In the genomic region with DNA sequence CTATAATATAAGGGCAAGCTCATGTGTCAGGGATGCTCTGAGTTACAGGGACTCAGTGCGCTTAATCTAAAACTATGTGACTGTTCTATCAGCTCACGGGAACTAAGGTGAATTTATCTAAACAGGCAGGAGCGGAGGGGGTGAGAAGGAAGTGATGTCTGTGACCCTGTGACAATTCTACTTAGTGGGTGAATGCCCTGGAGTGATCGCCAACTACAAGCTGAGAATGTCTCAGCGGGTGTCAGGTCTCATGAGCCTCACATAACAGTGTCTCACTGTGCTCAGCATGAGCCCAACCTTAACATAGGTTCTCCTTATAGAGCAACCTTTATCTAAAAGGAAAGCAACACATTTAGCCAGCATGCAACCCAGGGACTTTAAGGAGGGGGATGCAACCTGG, we compare ENCODE assay signal across 20 mouse cellular contexts.
"Had no signal": no experiment of that assay in that cellular context is flagged by ENCODE, and none has a peak within 500 bp of the region (broad histone marks: within the 10 kb centered on the region; RNA-seq: fewer than 3 reads in every experiment).

No protein-coding gene starts in this region.

- ATAC-seq: intestine, embryonic 16.5 days; liver, embryonic 12.5 days; midbrain, embryonic 13.5 days; midbrain, embryonic 16.5 days had no signal

- H3K27me3 ChIP-seq: limb, embryonic 13.5 days; liver, embryonic 12.5 days; liver, embryonic 15.5 days; lung, embryonic 15.5 days; megakaryocyte, embryonic 14.5 days; midbrain, embryonic 13.5 days had no signal

- DNase-seq: kidney, adult 18-20 months; kidney, postnatal 4 days; liver; lung, adult 18-20 months; lung, postnatal 10 days; lung, postnatal 36 days; thymus, adult 18-20 months; thymus, postnatal 36 days had no signal

- H3K9ac ChIP-seq: limb, embryonic 13.5 days; liver, embryonic 12.5 days; liver, embryonic 15.5 days; lung, embryonic 15.5 days; midbrain, embryonic 13.5 days had no signal

- H3K4me2 ChIP-seq: limb, embryonic 13.5 days; liver, embryonic 12.5 days; liver, embryonic 15.5 days; lung, embryonic 15.5 days; midbrain, embryonic 13.5 days had no signal

- H3K4me1 ChIP-seq: liver, embryonic 12.5 days; liver, embryonic 15.5 days; lung, embryonic 15.5 days; megakaryocyte, embryonic 14.5 days had no signal

- H3K4me3 ChIP-seq: limb, embryonic 10.5 days; limb, embryonic 13.5 days; liver, embryonic 12.5 days; liver, embryonic 15.5 days; lung, embryonic 15.5 days; megakaryocyte, embryonic 14.5 days; midbrain, embryonic 10.5 days; midbrain, embryonic 13.5 days; myocyte had no signal

- H3K27ac ChIP-seq: kidney, postnatal 0 days; limb, embryonic 10.5 days; limb, embryonic 13.5 days; liver, embryonic 12.5 days; liver, embryonic 15.5 days; lung, embryonic 15.5 days; midbrain, embryonic 10.5 days; midbrain, embryonic 13.5 days had no signal

- H3K36me3 ChIP-seq: limb, embryonic 10.5 days; limb, embryonic 13.5 days; liver, embryonic 15.5 days; lung, embryonic 15.5 days; midbrain, embryonic 10.5 days; midbrain, embryonic 13.5 days had no signal

- H3K9me3 ChIP-seq: limb, embryonic 10.5 days; limb, embryonic 13.5 days; liver, embryonic 12.5 days; liver, embryonic 15.5 days; lung, embryonic 15.5 days; megakaryocyte, embryonic 14.5 days; midbrain, embryonic 10.5 days; midbrain, embryonic 13.5 days had no signal
